Mouse (Mus musculus): ENCODE data around the gene Ptpre. TPM values are rescaled to one million over a fixed set of nuclear protein-coding genes. Genes with fewer than 3 reads are reported as not detected.
A peak's percentile ranks its signal among the peaks of the same experiment; 100 is the strongest.

The Ptpre gene
- polyA plus RNA-seq, 1 experiment from 2014 or later: 3.1 TPM

DNA sequence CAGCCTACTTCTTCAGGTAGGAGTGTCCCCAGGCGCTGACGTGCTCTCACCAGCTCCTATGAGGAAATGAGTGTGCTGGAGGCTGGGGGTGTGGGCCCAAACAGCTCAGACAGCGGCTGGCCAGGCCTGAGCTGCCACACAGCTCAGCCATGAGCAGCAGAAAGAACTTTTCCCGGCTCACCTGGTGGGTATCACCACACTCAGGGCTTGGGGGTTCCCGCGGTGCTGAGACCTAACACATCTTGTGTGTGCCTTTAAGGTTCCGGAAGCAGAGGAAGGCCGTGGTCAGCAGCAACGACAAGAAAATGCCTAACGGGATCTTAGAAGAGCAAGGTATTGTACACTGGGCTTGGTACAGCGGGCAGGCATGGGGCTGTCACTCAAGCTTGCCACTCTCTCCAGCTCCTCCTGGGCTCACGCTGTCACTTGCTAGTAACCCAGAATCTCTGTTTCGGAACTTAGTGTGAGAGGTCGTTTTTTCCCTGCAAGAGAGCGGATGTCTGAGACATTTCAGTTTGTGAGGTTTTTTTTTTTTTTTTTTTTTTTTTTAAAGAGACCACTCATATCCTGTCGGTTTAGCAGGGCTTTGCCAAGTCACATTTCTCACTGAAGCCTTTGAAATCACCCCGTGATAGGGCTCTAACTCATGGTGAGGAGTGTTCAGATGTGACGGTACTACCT is 114.7 kb downstream of the Ptpre start:
- 0 out of 2 replicates have a peak, but pooled peaks cover 3% of the 10 kb centered on the region for H3K4me1 ChIP-seq (ENCODE audit: control insufficient read depth, insufficient read depth, low read length)
- peak overlapping the region; percentile 33 for H3K4me3 ChIP-seq (replicated peaks; ENCODE audit: low read length)
- no peaks in the 10 kb centered on the region for H3K36me3 ChIP-seq (ENCODE audit: control insufficient read depth, insufficient read depth, low read length)
- peak overlapping the region; percentile 75 for H3K27ac ChIP-seq (ENCODE audit: low read length)
- H3K9me3 ChIP-seq (replicated peaks; ENCODE audit: control insufficient read depth, low read length): no peaks in the 10 kb centered on the region
- H3K4me2 ChIP-seq (ENCODE audit: low read depth, low read length): peak overlapping the region; percentile 45
- no peaks in the 10 kb centered on the region for H3K27me3 ChIP-seq (ENCODE audit: control insufficient read depth, insufficient read depth, low read length)
- peak overlapping the region; percentile 65 for H3K9ac ChIP-seq (ENCODE audit: low read length)
- no peak; the same call in 1 of the 2 replicates for ATAC-seq (ENCODE audit: insufficient read depth, low FRiP score)
- 43% methylated on average over 18 of the region's 18 CpGs for WGBS

DNA sequence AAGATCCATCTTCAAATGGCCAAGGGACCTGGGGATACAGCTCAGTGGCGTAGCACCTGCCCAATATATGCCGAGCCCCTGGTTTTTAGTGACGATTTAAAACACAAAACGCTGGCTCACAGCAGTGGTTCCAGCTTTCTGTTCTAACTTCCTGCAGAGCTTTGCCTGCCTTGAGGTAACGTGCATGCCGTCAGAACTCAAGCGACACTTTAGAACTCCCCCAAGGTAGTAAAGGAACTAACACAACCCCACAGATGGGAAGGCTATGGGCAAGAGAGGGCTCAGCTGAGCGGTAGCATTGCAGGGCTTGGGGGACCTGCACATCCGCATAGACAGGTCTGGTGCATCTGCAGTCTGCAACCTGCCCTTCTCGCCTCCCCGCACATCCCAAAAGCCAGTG is 115.5 kb downstream of the Ptpre start:
- Histone ChIP-seq H3K4me3 (replicated peaks; ENCODE audit: low read length) (peak overlapping the region; percentile 33; the same call in 1 of the 2 replicates), H3K4me1 (ENCODE audit: control insufficient read depth, insufficient read depth, low read length) (0 out of 2 replicates have a peak, but pooled peaks cover 3% of the 10 kb centered on the region), H3K4me2 (ENCODE audit: low read depth, low read length) (peak overlapping the region; percentile 45), H3K27ac (ENCODE audit: low read length) (peak overlapping the region; percentile 75; the same call in 1 of the 2 replicates), H3K27me3 (ENCODE audit: control insufficient read depth, insufficient read depth, low read length) (no peaks in the 10 kb centered on the region), H3K36me3 (ENCODE audit: control insufficient read depth, insufficient read depth, low read length) (no peaks in the 10 kb centered on the region), H3K9me3 (replicated peaks; ENCODE audit: control insufficient read depth, low read length) (no peaks in the 10 kb centered on the region), H3K9ac (ENCODE audit: low read length) (peak overlapping the region; percentile 65; the same call in 1 of the 2 replicates)
- 79% methylated on average over 11 of the region's 11 CpGs for WGBS
- ATAC-seq (ENCODE audit: insufficient read depth, low FRiP score): no peak

DNA sequence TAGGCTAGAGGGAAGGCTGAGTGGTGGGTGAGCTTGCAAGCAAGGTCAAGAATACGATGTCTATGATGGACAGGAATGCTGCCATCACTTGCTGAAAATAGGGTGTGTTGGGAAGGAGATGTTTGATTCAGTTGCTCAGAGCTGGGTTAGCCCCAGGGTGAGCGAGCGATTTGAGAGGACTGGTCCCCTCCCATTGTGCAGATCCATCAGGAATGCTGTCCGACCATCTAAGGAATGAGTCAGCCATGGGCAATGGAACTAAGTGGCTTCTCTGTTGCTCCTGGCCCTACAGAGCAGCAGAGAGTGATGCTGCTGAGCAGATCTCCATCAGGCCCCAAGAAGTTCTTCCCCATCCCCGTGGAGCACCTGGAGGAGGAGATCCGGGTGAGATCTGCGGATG is 116.3 kb downstream of the Ptpre start:
- Histone ChIP-seq H3K9me3 (replicated peaks; ENCODE audit: control insufficient read depth, low read length) (no peaks in the 10 kb centered on the region), H3K27me3 (ENCODE audit: control insufficient read depth, insufficient read depth, low read length) (no peaks in the 10 kb centered on the region), H3K4me1 (ENCODE audit: control insufficient read depth, insufficient read depth, low read length) (0 out of 2 replicates have a peak, but pooled peaks cover 3% of the 10 kb centered on the region), H3K36me3 (ENCODE audit: control insufficient read depth, insufficient read depth, low read length) (no peaks in the 10 kb centered on the region), H3K4me2 (ENCODE audit: low read depth, low read length) (no peak overlapping the region), H3K9ac (ENCODE audit: low read length) (no peak overlapping the region), H3K4me3 (replicated peaks; ENCODE audit: low read length) (0 out of 2 replicates have a peak overlapping the region, but pooled peaks have one; percentile 33), H3K27ac (ENCODE audit: low read length) (no peak overlapping the region)
- WGBS: 79% methylated on average over 7 of the region's 7 CpGs
- no peak for ATAC-seq (ENCODE audit: insufficient read depth, low FRiP score)

- Histone ChIP-seq H3K4me3 (replicated peaks; ENCODE audit: low read length) (no peak overlapping the region), H3K9ac (ENCODE audit: low read length) (no peak overlapping the region), H3K4me1 (ENCODE audit: control insufficient read depth, insufficient read depth, low read length) (0 out of 2 replicates have a peak, but pooled peaks cover 3% of the 10 kb centered on the region), H3K27me3 (ENCODE audit: control insufficient read depth, insufficient read depth, low read length) (no peaks in the 10 kb centered on the region), H3K9me3 (replicated peaks; ENCODE audit: control insufficient read depth, low read length) (no peaks in the 10 kb centered on the region), H3K4me2 (ENCODE audit: low read depth, low read length) (no peak overlapping the region), H3K36me3 (ENCODE audit: control insufficient read depth, insufficient read depth, low read length) (no peaks in the 10 kb centered on the region), H3K27ac (ENCODE audit: low read length) (no peak overlapping the region)
- ATAC-seq (ENCODE audit: insufficient read depth, low FRiP score): no peak
- WGBS: 86% methylated on average over 6 of the region's 6 CpGs
Observed at GRCm38 (mm10) chr7:135654288-135654687, 117.0 kb downstream of the Ptpre start.

DNA sequence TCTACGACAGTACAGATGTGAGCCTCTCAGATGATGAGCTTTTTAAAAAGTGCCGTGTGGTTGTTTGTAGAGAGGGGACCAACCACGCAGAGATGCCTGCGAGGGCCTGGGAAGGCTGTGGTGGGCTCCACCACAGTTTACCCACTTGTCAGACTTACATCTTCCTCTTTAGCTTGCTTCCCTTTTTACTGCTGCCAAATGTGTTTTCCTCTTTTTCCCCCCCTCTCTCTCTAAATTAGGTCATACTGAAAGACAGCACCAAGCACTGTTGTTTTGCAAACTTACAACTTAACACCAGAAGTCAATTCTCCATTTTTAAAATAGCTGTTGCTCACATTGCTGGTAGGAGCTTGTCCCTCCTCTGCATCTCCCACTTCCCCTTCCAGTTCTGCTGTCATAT is 117.8 kb downstream of the Ptpre start:
- H3K4me1 ChIP-seq (ENCODE audit: control insufficient read depth, insufficient read depth, low read length): 0 out of 2 replicates have a peak, but pooled peaks cover 3% of the 10 kb centered on the region
- 76% methylated on average over 4 of the region's 4 CpGs for WGBS
- no peak for ATAC-seq (ENCODE audit: insufficient read depth, low FRiP score)

DNA sequence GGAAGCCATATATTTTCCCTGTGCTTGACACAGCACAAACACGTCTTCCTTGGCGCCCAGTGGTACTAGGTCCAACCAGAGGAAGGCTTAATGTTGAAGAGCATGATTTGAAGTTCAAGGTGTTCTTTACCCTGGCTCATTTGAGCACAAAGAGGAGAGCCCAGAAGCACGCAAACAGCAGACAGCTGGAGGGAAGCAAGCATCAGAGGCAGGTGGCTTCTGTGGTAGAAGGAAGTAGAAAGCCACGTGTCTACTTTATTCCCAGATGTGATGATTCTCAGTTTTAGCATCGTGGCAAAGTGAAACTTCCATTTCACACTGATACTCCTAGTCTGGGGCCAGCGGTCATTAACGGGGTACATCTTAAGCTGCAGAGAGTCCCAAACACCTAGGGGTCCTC is 120.9 kb downstream of the Ptpre start:
- Histone ChIP-seq H3K36me3 (ENCODE audit: control insufficient read depth, insufficient read depth, low read length) (no peaks in the 10 kb centered on the region), H3K9ac (ENCODE audit: low read length) (no peak overlapping the region), H3K4me3 (replicated peaks; ENCODE audit: low read length) (no peak overlapping the region), H3K9me3 (replicated peaks; ENCODE audit: control insufficient read depth, low read length) (no peaks in the 10 kb centered on the region), H3K4me2 (ENCODE audit: low read depth, low read length) (no peak overlapping the region), H3K4me1 (ENCODE audit: control insufficient read depth, insufficient read depth, low read length) (0 out of 2 replicates have a peak, but pooled peaks cover 3% of the 10 kb centered on the region), H3K27ac (ENCODE audit: low read length) (no peak overlapping the region), H3K27me3 (ENCODE audit: control insufficient read depth, insufficient read depth, low read length) (no peaks in the 10 kb centered on the region)
- WGBS: 84% methylated on average over 7 of the region's 7 CpGs
- no peak for ATAC-seq (ENCODE audit: insufficient read depth, low FRiP score)

More for the DNA sequence above, 117.8 kb downstream of the Ptpre start:
- Histone ChIP-seq H3K4me2 (ENCODE audit: low read depth, low read length) (no peak overlapping the region), H3K27me3 (ENCODE audit: control insufficient read depth, insufficient read depth, low read length) (no peaks in the 10 kb centered on the region), H3K9me3 (replicated peaks; ENCODE audit: control insufficient read depth, low read length) (no peaks in the 10 kb centered on the region), H3K27ac (ENCODE audit: low read length) (0 out of 2 replicates have a peak overlapping the region, but pooled peaks have one; percentile 8), H3K9ac (ENCODE audit: low read length) (no peak overlapping the region), H3K4me3 (replicated peaks; ENCODE audit: low read length) (no peak overlapping the region), H3K36me3 (ENCODE audit: control insufficient read depth, insufficient read depth, low read length) (no peaks in the 10 kb centered on the region)

- H3K4me3 ChIP-seq (replicated peaks; ENCODE audit: low read length): no peak overlapping the region
- WGBS: 84% methylated on average over 5 of the region's 5 CpGs
- H3K27ac ChIP-seq (ENCODE audit: low read length): no peak overlapping the region
- H3K36me3 ChIP-seq (ENCODE audit: control insufficient read depth, insufficient read depth, low read length): no peaks in the 10 kb centered on the region
- no peak for ATAC-seq (ENCODE audit: insufficient read depth, low FRiP score)
- no peak overlapping the region for H3K4me2 ChIP-seq (ENCODE audit: low read depth, low read length)
- H3K9ac ChIP-seq (ENCODE audit: low read length): no peak overlapping the region
- H3K4me1 ChIP-seq (ENCODE audit: control insufficient read depth, insufficient read depth, low read length): 0 out of 2 replicates have a peak, but pooled peaks cover 3% of the 10 kb centered on the region
- no peaks in the 10 kb centered on the region for H3K27me3 ChIP-seq (ENCODE audit: control insufficient read depth, insufficient read depth, low read length)
- no peaks in the 10 kb centered on the region for H3K9me3 ChIP-seq (replicated peaks; ENCODE audit: control insufficient read depth, low read length)
Observed at GRCm38 (mm10) chr7:135659314-135659935, 122.1 kb downstream of the Ptpre start.

DNA sequence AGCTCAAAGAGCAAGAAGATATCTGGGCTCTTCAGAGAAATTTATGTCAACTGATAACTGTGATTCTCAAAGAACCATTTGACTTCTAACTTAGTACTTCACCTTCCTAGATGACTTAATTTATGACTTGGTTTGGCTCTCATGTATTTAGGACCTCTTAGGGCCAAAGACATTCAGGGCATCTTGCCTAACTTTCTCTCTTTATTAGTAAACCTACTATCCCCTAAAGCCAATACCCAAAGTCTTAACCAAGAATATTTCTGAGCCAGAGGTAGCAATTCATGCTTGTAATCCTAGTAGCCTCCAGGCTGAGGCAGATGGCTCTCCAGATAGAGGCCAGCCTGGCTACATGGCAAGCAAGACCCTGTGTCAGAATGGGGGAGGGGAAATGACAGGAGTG is 123.0 kb downstream of the Ptpre start:
- ATAC-seq (ENCODE audit: insufficient read depth, low FRiP score): no peak
- no peaks in the 10 kb centered on the region for H3K9me3 ChIP-seq (replicated peaks; ENCODE audit: control insufficient read depth, low read length)
- H3K4me1 ChIP-seq (ENCODE audit: control insufficient read depth, insufficient read depth, low read length): 0 out of 2 replicates have a peak, but pooled peaks cover 3% of the 10 kb centered on the region

GRCm38 (mm10) chr7:135664211-135664610 is 126.9 kb downstream of the Ptpre start:
- no peaks in the 10 kb centered on the region for H3K4me1 ChIP-seq (ENCODE audit: control insufficient read depth, insufficient read depth, low read length)
- no peak overlapping the region for H3K4me2 ChIP-seq (ENCODE audit: low read depth, low read length)
- H3K9me3 ChIP-seq (replicated peaks; ENCODE audit: control insufficient read depth, low read length): no peaks in the 10 kb centered on the region
- 80% methylated on average over 7 of the region's 7 CpGs for WGBS
- no peaks in the 10 kb centered on the region for H3K36me3 ChIP-seq (ENCODE audit: control insufficient read depth, insufficient read depth, low read length)
- H3K9ac ChIP-seq (ENCODE audit: low read length): no peak overlapping the region
- H3K27me3 ChIP-seq (ENCODE audit: control insufficient read depth, insufficient read depth, low read length): no peaks in the 10 kb centered on the region
- H3K27ac ChIP-seq (ENCODE audit: low read length): no peak overlapping the region
- H3K4me3 ChIP-seq (replicated peaks; ENCODE audit: low read length): no peak overlapping the region
- no peak for ATAC-seq (ENCODE audit: insufficient read depth, low FRiP score)

More for the DNA sequence above, 123.0 kb downstream of the Ptpre start:
- H3K9ac ChIP-seq (ENCODE audit: low read length): no peak overlapping the region
- no peak overlapping the region for H3K4me3 ChIP-seq (replicated peaks; ENCODE audit: low read length)
- no peak overlapping the region for H3K27ac ChIP-seq (ENCODE audit: low read length)
- no peaks in the 10 kb centered on the region for H3K27me3 ChIP-seq (ENCODE audit: control insufficient read depth, insufficient read depth, low read length)
- H3K4me2 ChIP-seq (ENCODE audit: low read depth, low read length): no peak overlapping the region
- H3K36me3 ChIP-seq (ENCODE audit: control insufficient read depth, insufficient read depth, low read length): no peaks in the 10 kb centered on the region

All from stomach, embryonic 16.5 days (tissue).